In genomic region chr9:56505793-56506755, GRCm38 (mm10) we compare ENCODE assay signal across 7 mouse cellular contexts.
DNase-seq lines count a peak whose midpoint lies in the region; ATAC-seq and TF ChIP-seq lines count a peak whose summit lies in the region.

No protein-coding gene starts in this region.

- peaks cover 15% of the 10 kb centered on the region for H3K27me3 ChIP-seq in embryonic facial prominence, embryonic 10.5 days (replicated peaks; ENCODE audit: low read depth, poor library complexity, severe bottlenecking)
- H3K27me3 ChIP-seq in intestine, postnatal 0 days (replicated peaks; ENCODE audit: control insufficient read depth, insufficient read depth, low read length) = no peaks in the 10 kb centered on the region
- peaks cover 30% of the 10 kb centered on the region for H3K27me3 ChIP-seq in midbrain, embryonic 12.5 days
- no peaks in the 10 kb centered on the region for H3K27me3 ChIP-seq in small intestine, adult 2 months (ENCODE audit: control insufficient read depth, insufficient read depth, low read length)

- DNase-seq in adrenal gland, postnatal 10 days = peak; percentile 95
- peak; percentile 95 for DNase-seq in embryonic facial prominence, embryonic 10.5 days (ENCODE audit: low spot score)
- DNase-seq in gonadal fat pad, adult 2 months (ENCODE audit: low read depth) = peak; percentile 70
- DNase-seq in left cerebral cortex, postnatal 4 days = peak; percentile 97

- peak; percentile 97 for TF ChIP-seq CTCF in intestine, postnatal 0 days (IDR thresholded peaks at IDR 0.05; ENCODE audit: low read depth)
- TF ChIP-seq CTCF in small intestine, adult 2 months (IDR thresholded peaks at IDR 0.05; ENCODE audit: extremely low read depth, insufficient read length, insufficient replicate concordance, low read depth, low read length) = peak; percentile 91; the same call in 1 of the 2 replicates

- TF ChIP-seq POLR2A in small intestine, adult 2 months (IDR thresholded peaks at IDR 0.05; ENCODE audit: low read depth, low read length) = no peak

- no peaks in the 10 kb centered on the region for H3K36me3 ChIP-seq in embryonic facial prominence, embryonic 10.5 days (replicated peaks)
- no peaks in the 10 kb centered on the region for H3K36me3 ChIP-seq in intestine, postnatal 0 days (ENCODE audit: control insufficient read depth, insufficient read depth)
- no peaks in the 10 kb centered on the region for H3K36me3 ChIP-seq in midbrain, embryonic 12.5 days
- H3K36me3 ChIP-seq in small intestine, adult 2 months (ENCODE audit: control insufficient read depth, insufficient read depth, low read length) = no peaks in the 10 kb centered on the region

- H3K4me2 ChIP-seq in intestine, postnatal 0 days (replicated peaks; ENCODE audit: low read depth) = peak overlapping the region; percentile 94
- peak overlapping the region; percentile 75 for H3K4me2 ChIP-seq in midbrain, embryonic 12.5 days (replicated peaks)

- WGBS in embryonic facial prominence, embryonic 10.5 days = under 1% methylated on average over 31 of the region's 31 CpGs
- WGBS in intestine, postnatal 0 days = 2% methylated on average over 31 of the region's 31 CpGs
- WGBS in midbrain, embryonic 12.5 days = 2% methylated on average over 31 of the region's 31 CpGs
- 1% methylated on average over 31 of the region's 31 CpGs for WGBS in small intestine, adult 2 months

- H3K9me3 ChIP-seq in embryonic facial prominence, embryonic 10.5 days = no peaks in the 10 kb centered on the region
- H3K9me3 ChIP-seq in intestine, postnatal 0 days (ENCODE audit: control insufficient read depth) = no peaks in the 10 kb centered on the region
- no peaks in the 10 kb centered on the region for H3K9me3 ChIP-seq in midbrain, embryonic 12.5 days

- ATAC-seq in intestine, postnatal 0 days = peak; percentile 78
- peak; percentile 67 for ATAC-seq in midbrain, embryonic 12.5 days (ENCODE audit: low FRiP score, low read depth)

- intact Hi-C loops in left cerebral cortex, postnatal 4 days (cut with DNase I) = loop anchor here (5.0 kb wide), 3 partner anchors 89 to 294 kb away; partner anchors contain the start of genes Hmg20a and Peak1

- H3K9ac ChIP-seq in intestine, postnatal 0 days (ENCODE audit: low read depth, low read length) = peak overlapping the region; percentile 45
- H3K9ac ChIP-seq in midbrain, embryonic 12.5 days (replicated peaks) = peak overlapping the region; percentile 58

- peak overlapping the region; percentile 92 for H3K27ac ChIP-seq in embryonic facial prominence, embryonic 10.5 days (replicated peaks)
- H3K27ac ChIP-seq in intestine, postnatal 0 days (ENCODE audit: low read depth, low read length) = peak overlapping the region; percentile 88
- H3K27ac ChIP-seq in midbrain, embryonic 12.5 days (replicated peaks) = peak overlapping the region; percentile 91
- H3K27ac ChIP-seq in small intestine, adult 2 months (ENCODE audit: insufficient read depth, low read depth, low read length) = peak overlapping the region; percentile 80

- H3K4me3 ChIP-seq in embryonic facial prominence, embryonic 10.5 days = peak overlapping the region; percentile 61
- peak overlapping the region; percentile 51 for H3K4me3 ChIP-seq in intestine, postnatal 0 days (ENCODE audit: low read depth, low read length)
- peak overlapping the region; percentile 40 for H3K4me3 ChIP-seq in midbrain, embryonic 12.5 days
- H3K4me3 ChIP-seq in small intestine, adult 2 months (ENCODE audit: low read depth, low read length) = peak overlapping the region; percentile 67

- peaks cover 62% of the 10 kb centered on the region for H3K4me1 ChIP-seq in embryonic facial prominence, embryonic 10.5 days
- H3K4me1 ChIP-seq in intestine, postnatal 0 days (replicated peaks; ENCODE audit: control insufficient read depth, insufficient read depth, low read length) = no peaks in the 10 kb centered on the region
- H3K4me1 ChIP-seq in midbrain, embryonic 12.5 days = peaks cover 32% of the 10 kb centered on the region
- H3K4me1 ChIP-seq in small intestine, adult 2 months (ENCODE audit: control insufficient read depth, insufficient read depth, insufficient read length, low read length) = peaks cover 12% of the 10 kb centered on the region; the same call in 1 of the 2 replicates

Comparison
In these comparisons a context has a peak if more than half of its experiments do, and no peak if none do; other contexts are left out.
1. Peak in every context shown above with its lines: DNase-seq, ATAC-seq, H3K4me3 ChIP-seq and H3K27ac ChIP-seq.